ENCODE assay signal across 14 mouse cellular contexts in genomic region chr10:111583744-111584152, GRCm38 (mm10).
DNase-seq lines count a peak whose midpoint lies in the region; ATAC-seq and TF ChIP-seq lines count a peak whose summit lies in the region.
"Had no signal": no experiment of that assay in that cellular context is flagged by ENCODE, and none has a peak within 500 bp of the region (broad histone marks: within the 10 kb centered on the region; RNA-seq: fewer than 3 reads in every experiment).

No protein-coding gene starts in this region.

- no peak for TF ChIP-seq CTCF in heart, adult 2 months (IDR thresholded peaks at IDR 0.05)
- no peak for TF ChIP-seq CTCF in C2C12 (IDR thresholded peaks at IDR 0.05; ENCODE audit: control insufficient read depth, insufficient read depth, insufficient read length)
- no peak for TF ChIP-seq CTCF in lung, adult 2 months (IDR thresholded peaks at IDR 0.05; ENCODE audit: insufficient read depth, low read length)

- no peak overlapping the region for H3K9ac ChIP-seq in heart, adult 2 months (ENCODE audit: low read depth, low read length)
- H3K9ac ChIP-seq in liver, embryonic 12.5 days, result no peak overlapping the region
- H3K9ac ChIP-seq: embryonic facial prominence, embryonic 12.5 days; forebrain, embryonic 15.5 days; limb, embryonic 13.5 days had no signal

- no peaks in the 10 kb centered on the region for H3K79me2 ChIP-seq in heart, adult 2 months (replicated peaks; ENCODE audit: control insufficient read depth, insufficient read depth, low read length)
- no peaks in the 10 kb centered on the region for H3K79me2 ChIP-seq in C2C12 (ENCODE audit: control insufficient read depth, insufficient read depth)

- WGBS in heart, adult 2 months, result 84% methylated on average over 5 of the region's 5 CpGs
- 70% methylated on average over 5 of the region's 5 CpGs for WGBS in liver, embryonic 12.5 days (ENCODE audit: insufficient replicate concordance)
- WGBS in lung, adult 2 months, result 91% methylated on average over 5 of the region's 5 CpGs
- 95% methylated on average over 5 of the region's 5 CpGs for WGBS in hindbrain, embryonic 10.5 days

- ATAC-seq in liver, embryonic 12.5 days, result peak; percentile 67
- ATAC-seq: forebrain, embryonic 15.5 days had no signal

- H3K27me3 ChIP-seq in heart, adult 2 months (ENCODE audit: control insufficient read depth, insufficient read depth, low read length), result no peaks in the 10 kb centered on the region
- no peaks in the 10 kb centered on the region for H3K27me3 ChIP-seq in C2C12 (ENCODE audit: control insufficient read depth, insufficient read depth, insufficient read length)
- no peaks in the 10 kb centered on the region for H3K27me3 ChIP-seq in liver, embryonic 12.5 days (replicated peaks)
- no peaks in the 10 kb centered on the region for H3K27me3 ChIP-seq in hindbrain, embryonic 10.5 days (ENCODE audit: insufficient read depth, poor library complexity, severe bottlenecking)
- H3K27me3 ChIP-seq: embryonic facial prominence, embryonic 12.5 days; forebrain, embryonic 15.5 days; limb, embryonic 13.5 days; megakaryocyte, embryonic 14.5 days had no signal

- TF ChIP-seq EP300 in heart, adult 2 months (IDR thresholded peaks at IDR 0.05; ENCODE audit: insufficient read depth, low read depth, low read length), result no peak

- TF ChIP-seq POLR2A in heart, adult 2 months (IDR thresholded peaks at IDR 0.05; ENCODE audit: insufficient read depth, low read depth, low read length), result no peak
- no peak for TF ChIP-seq POLR2A in lung, adult 2 months (IDR thresholded peaks at IDR 0.05; ENCODE audit: borderline replicate concordance, extremely low read depth, low read depth, low read length)

- H3ac ChIP-seq in C2C12 (ENCODE audit: control insufficient read depth, insufficient read length, low read depth), result no peak overlapping the region

- H3K4me1 ChIP-seq in heart, adult 2 months (ENCODE audit: control insufficient read depth, insufficient read depth, low read length), result peaks cover 7% of the 10 kb centered on the region
- H3K4me1 ChIP-seq in liver, embryonic 12.5 days, result peaks cover 72% of the 10 kb centered on the region
- peaks cover 8% of the 10 kb centered on the region; the same call in 1 of the 2 replicates for H3K4me1 ChIP-seq in lung, adult 2 months (ENCODE audit: control insufficient read depth, insufficient read depth, low read length)
- peaks cover 16% of the 10 kb centered on the region; the same call in 1 of the 2 replicates for H3K4me1 ChIP-seq in hindbrain, embryonic 10.5 days (replicated peaks)
- H3K4me1 ChIP-seq: forebrain, embryonic 15.5 days had no signal

- H3K36me3 ChIP-seq in heart, adult 2 months (ENCODE audit: control insufficient read depth, insufficient read depth, low read length), result no peaks in the 10 kb centered on the region
- no peaks in the 10 kb centered on the region for H3K36me3 ChIP-seq in C2C12 (ENCODE audit: control insufficient read depth, insufficient read depth)
- H3K36me3 ChIP-seq in liver, embryonic 12.5 days, result no peaks in the 10 kb centered on the region
- H3K36me3 ChIP-seq in hindbrain, embryonic 10.5 days, result no peaks in the 10 kb centered on the region
- H3K36me3 ChIP-seq: embryonic facial prominence, embryonic 12.5 days; forebrain, embryonic 15.5 days; limb, embryonic 13.5 days had no signal

- no peaks in the 10 kb centered on the region for H3K79me3 ChIP-seq in C2C12 (ENCODE audit: low read depth)

- DNase-seq in heart, adult 2 months, result no peak
- DNase-seq in heart, postnatal 25 days (ENCODE audit: low spot score), result no peak
- DNase-seq in adrenal gland, adult 8-10 months, result peak; percentile 76
- DNase-seq in urinary bladder, postnatal 4 days (ENCODE audit: low spot score in 2 of 2), result no peak
- no peak for DNase-seq in lung, adult 2 months
- DNase-seq in hindbrain, embryonic 10.5 days (ENCODE audit: low spot score), result no peak
- DNase-seq: cerebellum, adult 18-20 months; gastrocnemius, postnatal 25 days had no signal

- intact Hi-C loops in heart, adult 2 months (cut with DNase I), result loop anchor here (5.0 kb wide), 2 partner anchors 36 to 76 kb away; partner anchors contain the start of gene Phlda1
- intact Hi-C loops in heart, postnatal 25 days (cut with DNase I), result loop anchor here (2.0 to 5.0 kb wide), 2 partner anchors 36 to 77 kb away; partner anchors contain the start of gene Phlda1

- H3K9me3 ChIP-seq in liver, embryonic 12.5 days (replicated peaks), result no peaks in the 10 kb centered on the region
- no peaks in the 10 kb centered on the region for H3K9me3 ChIP-seq in hindbrain, embryonic 10.5 days
- H3K9me3 ChIP-seq: embryonic facial prominence, embryonic 12.5 days; forebrain, embryonic 15.5 days; limb, embryonic 13.5 days had no signal

- no peak overlapping the region for H3K4me3 ChIP-seq in heart, adult 2 months
- no peak overlapping the region for H3K4me3 ChIP-seq in C2C12 (ENCODE audit: insufficient read depth, poor library complexity, severe bottlenecking)
- H3K4me3 ChIP-seq in liver, embryonic 12.5 days, result no peak overlapping the region
- H3K4me3 ChIP-seq in lung, adult 2 months (replicated peaks; ENCODE audit: extremely low read depth, low read depth, low read length), result no peak overlapping the region
- no peak overlapping the region for H3K4me3 ChIP-seq in hindbrain, embryonic 10.5 days
- H3K4me3 ChIP-seq: embryonic facial prominence, embryonic 12.5 days; forebrain, embryonic 15.5 days; limb, embryonic 13.5 days; megakaryocyte, embryonic 14.5 days had no signal

- H3K27ac ChIP-seq in heart, adult 2 months, result peak overlapping the region; percentile 51
- 0 out of 2 replicates have a peak overlapping the region, but pooled peaks have one; percentile 18 for H3K27ac ChIP-seq in liver, embryonic 12.5 days
- H3K27ac ChIP-seq in hindbrain, embryonic 10.5 days, result no peak overlapping the region
- H3K27ac ChIP-seq: embryonic facial prominence, embryonic 12.5 days; forebrain, embryonic 15.5 days; limb, embryonic 13.5 days had no signal

- peak overlapping the region; percentile 48 for H3K4me2 ChIP-seq in liver, embryonic 12.5 days
- H3K4me2 ChIP-seq: embryonic facial prominence, embryonic 12.5 days; forebrain, embryonic 15.5 days; limb, embryonic 13.5 days had no signal

TF ChIP-seq in C2C12, 6 proteins besides CTCF, POLR2A, EP300 and RAD21:
- TF ChIP-seq USF1 (IDR thresholded peaks at IDR 0.05; ENCODE audit: low read depth) (no peak), MYOD1 (IDR thresholded peaks at IDR 0.05; ENCODE audit: control insufficient read depth, insufficient read length, low read depth) (peak; percentile 23), CEBPB (IDR thresholded peaks at IDR 0.05; ENCODE audit: low read depth) (peak; percentile 2), FOSL1 (IDR thresholded peaks at IDR 0.05; ENCODE audit: insufficient read depth, low read length, poor library complexity, severe bottlenecking) (peak; percentile 92), MAX (IDR thresholded peaks at IDR 0.05) (peak; percentile 42), MYOG (IDR thresholded peaks at IDR 0.05; ENCODE audit: control insufficient read depth, extremely low read depth, insufficient read length) (no peak)
